Mouse (Mus musculus) neural tube, embryonic 13.5 days (tissue): Measurements from ENCODE around the gene Eps15l1. TPM values are rescaled to one million over a fixed set of nuclear protein-coding genes. Genes with fewer than 3 reads are reported as not detected.

ENCODE experiments used
- ATAC-seq: fragments of 200-750 bp; cut with Nextera tagmentation; 2 replicates; pipeline ENCODE4 v1.8.0; 2017; ENCODE audit warnings: low read depth, mild to moderate bottlenecking, moderate TSS enrichment, moderate library complexity
- H3K27ac ChIP-seq: fragments of 300-500 bp; sonication (generic); replicated peaks from 2 replicates; pipeline ENCODE4 v1.5.1; 2015; ENCODE audit warnings: moderate library complexity, mild to moderate bottlenecking, inconsistent platforms
- H3K27me3 ChIP-seq: fragments of 300-500 bp; sonication (generic); 2 replicates; pipeline ENCODE4 v1.6.1; 2015; ENCODE audit warnings: mild to moderate bottlenecking, inconsistent platforms
- H3K36me3 ChIP-seq: fragments of 300-500 bp; sonication (generic); 2 replicates; pipeline ENCODE4 v1.6.1; 2015; ENCODE audit warnings: mild to moderate bottlenecking, inconsistent platforms
- H3K4me1 ChIP-seq: fragments of 300-500 bp; sonication (generic); replicated peaks from 2 replicates; pipeline ENCODE4 v1.6.1; 2015; ENCODE audit warnings: inconsistent platforms
- H3K4me2 ChIP-seq: fragments of 300-500 bp; sonication (generic); 2 replicates; pipeline ENCODE4 v1.6.1; 2015; ENCODE audit warnings: inconsistent platforms, mild to moderate bottlenecking, moderate library complexity
- H3K4me3 ChIP-seq: fragments of 300-500 bp; sonication (generic); 2 replicates; pipeline ENCODE4 v1.5.1; 2015; ENCODE audit warnings: mild to moderate bottlenecking, inconsistent platforms
- H3K9ac ChIP-seq: fragments of 300-500 bp; sonication (generic); 2 replicates; pipeline ENCODE4 v1.6.1; 2015; ENCODE audit warnings: moderate library complexity, mild to moderate bottlenecking, inconsistent platforms
- H3K9me3 ChIP-seq: fragments of 300-500 bp; sonication (generic); 2 replicates; pipeline ENCODE4 v1.6.1; 2016; ENCODE audit warnings: inconsistent platforms
- WGBS: fragments of 180-500 bp; shearing (Covaris S2); methylation state at CpG from one replicate; pipeline ENCODE4 v1.1.7; 2015; 5-methylcytosine and 5-hydroxymethylcytosine counted together
- polyA plus RNA-seq: library from polyadenylated mRNA; unstranded; fragments of >200 nt; fragmentation: Nextera tagmentation; extraction: Ambion mirVana; gene quantifications from 2 replicates; pipeline ENCODE4 v1.2.1, GENCODE M21; 2015

Eps15l1 gene
- polyA plus RNA-seq, 1 experiment from 2014 or later: 57.5 TPM

DNA sequence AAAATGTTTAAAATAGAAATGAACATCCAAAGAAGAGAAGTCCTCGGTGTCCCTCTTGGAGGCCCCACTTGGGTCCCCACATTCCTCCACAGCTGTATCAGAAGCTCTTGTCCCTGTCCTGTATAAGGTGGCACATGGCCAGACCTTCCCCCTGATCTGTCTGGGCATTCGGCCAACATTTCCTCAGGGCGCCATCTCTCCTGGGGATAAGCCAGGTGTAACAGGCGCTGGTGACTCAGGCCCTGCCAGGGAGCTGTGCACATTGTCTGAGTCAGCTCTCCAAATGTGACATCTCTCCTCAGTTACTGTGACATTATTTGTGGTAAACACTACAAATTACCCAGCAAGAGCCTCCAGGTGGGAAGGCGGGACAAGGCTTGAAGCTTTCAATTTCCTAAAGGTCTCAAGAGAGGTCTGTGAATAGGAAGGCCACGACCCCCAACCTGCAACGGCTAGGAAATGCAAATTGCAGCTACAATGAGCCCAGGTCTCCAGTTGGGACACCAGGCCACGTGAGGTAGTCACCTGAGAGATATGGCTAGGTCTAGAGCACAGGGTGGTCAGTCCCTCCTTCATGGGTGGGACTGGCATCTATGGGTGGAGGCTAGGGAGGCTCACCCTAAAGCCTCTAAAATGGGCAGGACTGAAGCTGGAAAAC is 110.3 kb downstream of the Eps15l1 start:
- 49% methylated on average over 8 of the region's 8 CpGs for WGBS
- ATAC-seq: peak; percentile 55
- Histone ChIP-seq H3K27me3 (no peaks in the 10 kb centered on the region), H3K4me1 (peaks cover 11% of the 10 kb centered on the region), H3K4me3 (no peak overlapping the region), H3K9me3 (no peaks in the 10 kb centered on the region), H3K9ac (no peak overlapping the region), H3K4me2 (no peak overlapping the region), H3K36me3 (no peaks in the 10 kb centered on the region), H3K27ac (no peak overlapping the region)

GRCm38 (mm10) chr8:72308276-72308675 is 113.0 kb downstream of the Eps15l1 start:
- WGBS: 50% methylated on average over 6 of the region's 6 CpGs
- ATAC-seq: no peak
- no peak overlapping the region for H3K27ac ChIP-seq
- peaks cover 10% of the 10 kb centered on the region for H3K4me1 ChIP-seq
- no peaks in the 10 kb centered on the region for H3K27me3 ChIP-seq
- H3K9ac ChIP-seq: no peak overlapping the region
- H3K36me3 ChIP-seq: no peaks in the 10 kb centered on the region
- no peaks in the 10 kb centered on the region for H3K9me3 ChIP-seq
- no peak overlapping the region for H3K4me3 ChIP-seq
- H3K4me2 ChIP-seq: no peak overlapping the region

GRCm38 (mm10) chr8:72306913-72307312 is 114.3 kb downstream of the Eps15l1 start:
- Histone ChIP-seq H3K36me3 (no peaks in the 10 kb centered on the region), H3K4me2 (no peak overlapping the region)
- 93% methylated on average over 5 of the region's 5 CpGs for WGBS

GRCm38 (mm10) chr8:72305210-72305905 is 115.9 kb downstream of the Eps15l1 start, which contains the start of gene Gm10282:
Gene Gm10282, minus strand, starts transcription at chr8:72305260.
- Histone ChIP-seq H3K27me3 (no peaks in the 10 kb centered on the region), H3K9ac (no peak within 1 kb of the TSS), H3K4me1 (peaks cover 4% of the 10 kb centered on the region; the same call in 1 of the 2 replicates), H3K36me3 (no peaks in the 10 kb centered on the region), H3K4me2 (no peak within 1 kb of the TSS), H3K4me3 (no peak within 1 kb of the TSS), H3K27ac (no peak within 1 kb of the TSS), H3K9me3 (no peaks in the 10 kb centered on the region)
- 76% methylated on average over 16 of the region's 16 CpGs for WGBS
- ATAC-seq: no peak

More at GRCm38 (mm10) chr8:72306913-72307312, 114.3 kb downstream of the Eps15l1 start:
- H3K9ac ChIP-seq: no peak overlapping the region
- H3K27ac ChIP-seq: no peak overlapping the region
- peaks cover 10% of the 10 kb centered on the region for H3K4me1 ChIP-seq
- no peaks in the 10 kb centered on the region for H3K9me3 ChIP-seq
- ATAC-seq: no peak
- no peaks in the 10 kb centered on the region for H3K27me3 ChIP-seq
- H3K4me3 ChIP-seq: no peak overlapping the region

GRCm38 (mm10) chr8:72303633-72304032 is 117.6 kb downstream of the Eps15l1 start:
- no peak for ATAC-seq

DNA sequence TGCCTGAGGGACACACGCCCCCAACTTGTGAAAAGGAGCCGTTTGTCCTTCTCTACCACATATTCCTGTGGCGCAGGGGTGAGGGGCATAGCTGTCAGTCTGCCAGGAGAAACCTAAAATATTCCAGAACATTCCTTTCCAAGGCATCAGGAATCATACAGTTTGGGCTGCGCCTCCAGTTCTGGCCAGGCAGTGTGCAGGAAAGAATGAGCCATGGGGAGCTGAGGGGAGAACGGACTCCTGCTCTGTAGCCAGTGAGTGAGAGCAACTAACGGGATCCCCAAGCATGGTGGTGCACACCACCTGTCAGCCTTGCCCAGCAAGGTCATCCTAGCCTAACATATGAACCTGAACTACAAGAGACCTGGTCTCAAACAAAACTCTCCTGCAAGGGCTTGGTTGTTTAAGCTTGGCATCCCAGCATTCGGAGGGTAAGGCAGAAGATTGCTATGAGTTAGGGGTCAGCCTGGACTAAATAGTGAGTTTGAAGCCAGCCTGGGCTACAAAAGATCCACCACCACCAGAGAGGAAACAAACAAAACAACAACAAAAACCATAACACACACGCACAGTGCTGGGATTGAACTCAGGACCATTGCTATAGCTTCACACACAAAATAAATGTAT is 118.2 kb downstream of the Eps15l1 start:
- H3K9me3 ChIP-seq: no peaks in the 10 kb centered on the region
- no peak overlapping the region for H3K4me2 ChIP-seq
- H3K27me3 ChIP-seq: no peaks in the 10 kb centered on the region
- no peak overlapping the region for H3K9ac ChIP-seq
- ATAC-seq: no peak
- no peak overlapping the region for H3K4me3 ChIP-seq
- H3K36me3 ChIP-seq: no peaks in the 10 kb centered on the region
- H3K4me1 ChIP-seq: peaks cover 1% of the 10 kb centered on the region; the same call in 1 of the 2 replicates
- no peak overlapping the region for H3K27ac ChIP-seq
- WGBS: 68% methylated on average over 8 of the region's 8 CpGs

More at GRCm38 (mm10) chr8:72303633-72304032, 117.6 kb downstream of the Eps15l1 start:
- H3K9ac ChIP-seq: no peak overlapping the region
- no peak overlapping the region for H3K4me3 ChIP-seq
- H3K4me1 ChIP-seq: peaks cover 4% of the 10 kb centered on the region; the same call in 1 of the 2 replicates
- H3K9me3 ChIP-seq: no peaks in the 10 kb centered on the region
- H3K27ac ChIP-seq: no peak overlapping the region
- WGBS: 73% methylated on average over 8 of the region's 8 CpGs
- H3K36me3 ChIP-seq: no peaks in the 10 kb centered on the region
- no peaks in the 10 kb centered on the region for H3K27me3 ChIP-seq
- no peak overlapping the region for H3K4me2 ChIP-seq

- H3K27me3 ChIP-seq: no peaks in the 10 kb centered on the region
- no peak overlapping the region for H3K4me3 ChIP-seq
- no peaks in the 10 kb centered on the region for H3K9me3 ChIP-seq
- H3K4me2 ChIP-seq: no peak overlapping the region
- no peak for ATAC-seq
- H3K4me1 ChIP-seq: no peaks in the 10 kb centered on the region
- no peak overlapping the region for H3K9ac ChIP-seq
- H3K27ac ChIP-seq: no peak overlapping the region
- 81% methylated on average over 5 of the region's 5 CpGs for WGBS
- H3K36me3 ChIP-seq: no peaks in the 10 kb centered on the region
Observed at GRCm38 (mm10) chr8:72301497-72301896, 119.8 kb downstream of the Eps15l1 start.

DNA sequence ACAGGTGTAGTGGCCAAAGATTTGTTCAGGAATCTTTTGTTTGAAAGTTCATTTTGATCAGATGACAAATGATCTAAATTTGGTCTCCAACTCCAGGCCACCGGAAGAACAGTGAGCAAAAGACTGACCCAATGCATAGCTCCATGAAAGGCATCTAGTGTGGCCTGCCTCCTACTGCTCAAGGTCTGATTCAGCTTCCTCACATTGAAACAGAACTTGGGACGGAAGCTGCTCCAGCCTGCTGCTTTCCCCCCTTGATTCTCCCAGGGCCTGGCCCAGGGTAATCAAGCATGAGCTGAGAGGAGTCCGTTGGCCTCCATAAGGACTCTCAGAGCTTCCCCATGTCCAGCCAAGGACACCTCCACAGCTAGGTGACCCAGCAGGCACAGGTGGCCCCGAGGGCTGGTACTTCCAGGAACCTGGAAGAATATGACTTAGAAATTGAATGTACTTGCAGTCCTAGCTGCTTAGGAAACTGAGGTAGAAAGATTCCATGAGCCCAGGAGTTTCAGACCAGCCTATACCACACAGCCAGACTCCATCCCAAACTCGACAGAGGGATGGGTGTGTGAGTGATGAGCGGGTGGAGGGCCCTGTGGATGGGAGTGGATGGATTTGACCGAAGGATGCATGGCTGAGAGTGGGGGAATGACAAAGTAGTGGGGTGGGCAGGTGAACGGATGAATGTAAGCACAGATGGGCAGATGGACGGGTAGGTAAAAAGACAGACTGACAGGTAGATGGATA is 120.4 kb downstream of the Eps15l1 start:
- Histone ChIP-seq H3K9me3 (no peaks in the 10 kb centered on the region), H3K4me3 (no peak overlapping the region), H3K9ac (no peak overlapping the region), H3K4me2 (no peak overlapping the region), H3K4me1 (no peaks in the 10 kb centered on the region; the same call in 1 of the 2 replicates), H3K27me3 (no peaks in the 10 kb centered on the region), H3K27ac (no peak overlapping the region), H3K36me3 (no peaks in the 10 kb centered on the region)
- no peak for ATAC-seq
- 79% methylated on average over 9 of the region's 9 CpGs for WGBS

DNA sequence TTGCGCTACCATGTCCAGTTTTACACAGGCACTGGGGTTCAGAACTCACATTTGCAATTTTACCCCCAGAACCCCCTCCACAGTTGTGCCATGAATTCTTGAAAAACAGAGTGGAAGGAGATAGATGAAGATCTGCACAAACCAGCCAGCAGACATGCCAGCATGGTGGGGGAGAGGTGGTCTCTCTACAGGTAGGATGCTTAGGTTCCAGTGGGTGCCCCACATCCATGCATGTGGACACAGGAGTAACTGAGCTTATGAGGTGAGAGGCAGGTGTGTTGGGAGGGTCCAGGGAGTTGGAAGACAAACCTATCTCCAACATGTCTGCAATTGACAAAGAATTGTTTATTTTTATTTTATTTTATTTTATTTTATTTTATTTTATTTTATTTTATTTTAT is 122.3 kb downstream of the Eps15l1 start:
- H3K9ac ChIP-seq: no peak overlapping the region
- no peaks in the 10 kb centered on the region for H3K27me3 ChIP-seq
- H3K4me1 ChIP-seq: no peaks in the 10 kb centered on the region; the same call in 1 of the 2 replicates
- ATAC-seq: no peak
- H3K4me2 ChIP-seq: no peak overlapping the region
- WGBS: 76% methylated on average over 1 of the region's 1 CpGs
- H3K36me3 ChIP-seq: no peaks in the 10 kb centered on the region
- H3K27ac ChIP-seq: no peak overlapping the region
- no peaks in the 10 kb centered on the region for H3K9me3 ChIP-seq
- H3K4me3 ChIP-seq: no peak overlapping the region

- Histone ChIP-seq H3K27ac (no peak overlapping the region), H3K4me1 (no peaks in the 10 kb centered on the region; the same call in 1 of the 2 replicates), H3K4me3 (no peak overlapping the region), H3K27me3 (no peaks in the 10 kb centered on the region), H3K36me3 (no peaks in the 10 kb centered on the region), H3K4me2 (no peak overlapping the region), H3K9me3 (no peaks in the 10 kb centered on the region), H3K9ac (no peak overlapping the region)
- WGBS: 91% methylated on average over 8 of the region's 8 CpGs
- ATAC-seq: no peak
Observed at GRCm38 (mm10) chr8:72296561-72296960, 124.7 kb downstream of the Eps15l1 start.

DNA sequence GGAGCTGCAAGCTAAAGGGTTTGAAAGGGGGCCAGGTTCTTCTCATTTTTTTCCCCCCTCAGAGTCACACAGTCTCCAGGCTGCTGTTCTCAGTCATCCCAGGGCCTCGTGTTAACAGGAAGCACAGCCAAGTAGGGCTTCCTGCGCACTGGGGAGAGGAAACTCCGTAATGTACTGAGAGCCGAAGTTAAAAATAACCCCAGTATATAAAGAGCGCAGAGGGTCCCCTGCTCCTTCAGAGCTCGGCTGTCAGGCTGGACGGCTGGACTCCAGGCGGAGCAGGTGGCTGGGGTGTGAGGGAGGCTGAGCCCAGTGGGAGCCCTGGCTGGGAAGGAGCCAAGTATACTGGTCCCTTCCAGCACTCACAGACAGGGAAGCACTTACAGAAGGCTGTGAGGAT is 125.6 kb downstream of the Eps15l1 start:
- Histone ChIP-seq H3K9ac (no peak overlapping the region), H3K9me3 (no peaks in the 10 kb centered on the region), H3K27me3 (no peaks in the 10 kb centered on the region), H3K4me2 (no peak overlapping the region), H3K27ac (peak overlapping the region; percentile 54), H3K4me1 (no peaks in the 10 kb centered on the region; the same call in 1 of the 2 replicates), H3K36me3 (no peaks in the 10 kb centered on the region), H3K4me3 (no peak overlapping the region)
- WGBS: 51% methylated on average over 8 of the region's 8 CpGs
- ATAC-seq: peak; percentile 63; the same call in 1 of the 2 replicates
